Mouse (Mus musculus): ENCODE data around the gene Gm8122. TPM values are rescaled to one million over a fixed set of nuclear protein-coding genes. Genes with fewer than 3 reads are reported as not detected.
"Not testable (repeated sequence)": the region's sequence is repeated elsewhere in the genome, so short reads cannot be mapped to it uniquely, and the experiment has no call there.

Gm8122 gene
- total RNA-seq (2021), result not detected

DNA sequence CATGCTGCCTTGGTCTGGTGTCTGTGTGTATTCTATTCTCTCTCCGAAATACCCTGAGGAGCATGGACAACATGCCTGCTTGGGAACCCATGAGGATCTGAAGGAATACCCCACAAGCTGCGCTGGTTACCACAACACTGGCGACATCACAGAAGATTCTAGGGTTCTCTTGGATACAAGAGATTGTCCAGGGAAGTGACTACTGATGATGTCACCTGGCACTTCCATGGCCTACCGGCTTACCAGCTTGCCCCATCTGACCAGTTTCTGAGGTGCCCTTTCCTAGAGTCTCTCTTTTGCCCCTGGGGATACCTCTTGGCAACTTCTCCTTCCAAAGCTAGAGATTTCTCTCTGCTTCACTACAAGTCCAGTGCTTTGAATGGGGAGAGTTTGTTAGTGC lies at the start of gene Gm8122:
Gene Gm8122, minus strand, starts transcription at position 101 of the 400 bp plus-strand sequence.
- intact Hi-C loops (cut with DNase I); DNase-seq: not testable (repeated sequence)

DNA sequence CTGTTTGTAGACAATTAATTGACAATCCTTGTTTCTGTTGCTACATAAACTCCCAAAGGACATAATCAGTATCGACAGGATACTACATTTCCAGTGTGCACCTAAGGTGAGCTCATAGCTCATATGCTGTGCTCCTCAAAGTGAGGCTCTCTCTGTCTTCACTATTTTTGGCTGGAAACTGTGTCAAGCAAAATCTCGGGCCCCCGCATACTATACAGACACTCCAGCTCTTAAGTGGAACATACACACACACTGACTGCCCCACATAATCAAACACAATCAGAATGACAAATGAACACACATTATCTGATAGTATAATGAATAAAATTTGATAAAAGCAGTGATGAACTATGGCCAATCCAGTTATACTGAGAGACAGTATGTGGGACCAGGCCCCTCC lies 43.6 kb upstream of the Gm8122 start:
- intact Hi-C loops (cut with DNase I); DNase-seq: not testable (repeated sequence)

- DNase-seq; intact Hi-C loops (cut with DNase I): not testable (repeated sequence)
Measured at GRCm38 (mm10) chr14:43278146-43278545, 43.0 kb upstream of the Gm8122 start.

- intact Hi-C loops (cut with DNase I); DNase-seq: not testable (repeated sequence)
Measured at GRCm38 (mm10) chr14:43277468-43277867, 42.4 kb upstream of the Gm8122 start.

DNA sequence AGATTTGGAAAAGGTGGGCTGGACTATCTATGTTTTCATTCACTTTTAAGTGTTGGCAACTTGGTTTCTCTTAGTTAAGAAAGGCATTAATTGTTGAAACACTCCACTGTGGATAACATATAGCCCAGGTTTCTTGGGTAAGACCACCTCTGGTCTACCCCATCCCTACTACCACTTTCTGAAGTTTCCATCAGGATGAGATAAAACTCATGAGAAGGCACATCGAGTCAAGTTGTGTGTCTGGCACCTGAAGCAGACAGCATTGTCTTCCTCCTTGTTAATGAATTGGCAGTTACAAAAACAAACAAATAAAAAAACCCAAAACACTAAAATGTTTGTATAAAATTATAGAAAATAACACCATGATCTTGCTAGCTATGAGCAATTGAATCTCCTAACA lies 40.6 kb upstream of the Gm8122 start:
- DNase-seq; intact Hi-C loops (cut with DNase I): not testable (repeated sequence)

DNA sequence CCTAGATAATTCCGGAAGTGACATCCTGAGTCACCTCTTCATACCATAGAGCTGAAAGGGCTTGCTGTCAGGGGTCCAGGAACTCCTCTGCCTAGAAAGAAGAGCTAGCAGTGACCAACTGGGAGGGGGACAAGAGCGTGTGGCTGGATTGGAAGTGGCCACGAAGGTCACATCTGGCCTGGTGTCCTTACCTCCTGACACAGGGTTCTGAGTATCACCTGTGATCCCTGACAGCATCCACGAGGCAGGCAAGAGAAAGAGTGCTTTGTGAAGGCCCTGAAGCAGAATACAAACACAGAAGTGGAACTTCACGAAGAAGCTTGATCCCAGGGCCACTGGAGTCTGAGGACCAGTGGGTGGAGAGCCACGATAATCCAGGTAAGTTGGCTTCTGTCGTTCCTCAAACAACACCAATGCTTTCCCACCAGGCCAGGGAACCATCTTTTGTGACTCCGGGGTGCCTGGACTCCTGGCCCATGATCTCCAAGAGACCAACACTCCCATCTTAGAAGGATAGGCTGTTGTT lies 39.9 kb upstream of the Gm8122 start, which contains the start of gene Gm9732:
Gene Gm9732, plus strand, starts transcription at position 51 of the 526 bp plus-strand sequence.
- intact Hi-C loops (cut with DNase I), result not testable (repeated sequence)
- peak in 1 of 2 experiments; percentile 20 for DNase-seq

- intact Hi-C loops (cut with DNase I); DNase-seq: not testable (repeated sequence)
Measured at GRCm38 (mm10) chr14:43273161-43273560, 38.1 kb upstream of the Gm8122 start.

GRCm38 (mm10) chr14:43269211-43269610 lies 34.1 kb upstream of the Gm8122 start:
- intact Hi-C loops (cut with DNase I); DNase-seq: not testable (repeated sequence)

GRCm38 (mm10) chr14:43268521-43269084 lies 33.5 kb upstream of the Gm8122 start:
- intact Hi-C loops (cut with DNase I); DNase-seq: not testable (repeated sequence)

DNA sequence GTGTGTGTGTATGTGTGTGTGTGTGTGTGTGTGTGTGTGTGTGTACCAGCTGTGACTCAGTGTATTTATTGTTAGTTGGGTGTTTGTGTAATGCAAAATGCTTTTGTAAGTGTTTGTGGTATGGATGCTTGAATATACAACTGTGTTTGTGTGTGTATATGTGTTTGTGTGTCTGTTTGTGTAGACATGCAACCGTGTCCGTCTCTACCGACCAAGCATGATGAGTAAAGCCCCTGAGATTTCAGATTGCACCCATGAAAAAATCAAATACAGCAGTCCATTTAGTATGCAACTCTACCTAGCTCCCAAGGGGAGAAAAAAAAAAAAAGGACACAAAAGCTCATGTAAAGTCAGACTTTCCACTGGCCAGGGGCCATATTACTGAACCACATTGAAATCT lies 28.3 kb upstream of the Gm8122 start:
- DNase-seq; intact Hi-C loops (cut with DNase I): not testable (repeated sequence)

- DNase-seq; intact Hi-C loops (cut with DNase I): not testable (repeated sequence)
Measured at GRCm38 (mm10) chr14:43258349-43258748, 23.2 kb upstream of the Gm8122 start, which contains the start of gene Gm8126. Gene Gm8126 (plus strand): TSS chr14:43258649.

- intact Hi-C loops (cut with DNase I); DNase-seq: not testable (repeated sequence)
Measured at GRCm38 (mm10) chr14:43256511-43256910, 21.4 kb upstream of the Gm8122 start.

DNA sequence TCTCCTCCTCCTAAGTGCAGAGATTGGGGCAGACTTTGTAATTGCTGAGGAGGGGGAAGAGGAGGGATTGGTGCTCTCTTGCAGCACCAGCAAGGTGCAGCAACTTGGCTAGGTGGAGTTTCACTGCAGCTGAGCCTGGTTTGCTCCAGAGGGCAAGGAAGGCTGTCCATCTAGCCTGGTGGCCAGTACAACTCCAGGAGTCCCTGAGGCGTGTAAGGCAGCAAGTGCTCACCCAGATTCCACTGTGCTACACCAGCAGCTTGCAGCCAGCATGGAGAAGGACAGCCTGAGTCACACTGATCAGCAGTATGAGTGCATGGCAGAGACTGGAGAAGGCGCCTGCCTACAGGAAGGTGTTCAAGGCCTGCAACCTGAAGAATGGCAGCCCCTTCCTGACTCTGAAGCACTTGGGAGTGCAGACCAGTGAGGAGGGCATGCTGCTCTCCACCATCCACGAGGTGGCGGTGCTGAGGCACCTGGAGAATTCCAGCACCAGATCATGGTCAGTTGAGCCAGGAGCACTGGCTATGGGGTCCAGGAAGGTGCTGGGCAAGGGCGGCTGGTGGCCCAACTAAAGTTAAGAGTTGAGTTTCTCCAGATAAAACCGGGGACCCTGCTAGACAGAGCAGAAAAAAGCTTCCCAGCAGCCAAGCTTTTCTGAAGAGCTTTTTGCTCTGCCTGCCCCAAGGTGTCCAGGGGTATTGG lies 15.6 kb upstream of the Gm8122 start:
- DNase-seq; intact Hi-C loops (cut with DNase I): not testable (repeated sequence)

DNA sequence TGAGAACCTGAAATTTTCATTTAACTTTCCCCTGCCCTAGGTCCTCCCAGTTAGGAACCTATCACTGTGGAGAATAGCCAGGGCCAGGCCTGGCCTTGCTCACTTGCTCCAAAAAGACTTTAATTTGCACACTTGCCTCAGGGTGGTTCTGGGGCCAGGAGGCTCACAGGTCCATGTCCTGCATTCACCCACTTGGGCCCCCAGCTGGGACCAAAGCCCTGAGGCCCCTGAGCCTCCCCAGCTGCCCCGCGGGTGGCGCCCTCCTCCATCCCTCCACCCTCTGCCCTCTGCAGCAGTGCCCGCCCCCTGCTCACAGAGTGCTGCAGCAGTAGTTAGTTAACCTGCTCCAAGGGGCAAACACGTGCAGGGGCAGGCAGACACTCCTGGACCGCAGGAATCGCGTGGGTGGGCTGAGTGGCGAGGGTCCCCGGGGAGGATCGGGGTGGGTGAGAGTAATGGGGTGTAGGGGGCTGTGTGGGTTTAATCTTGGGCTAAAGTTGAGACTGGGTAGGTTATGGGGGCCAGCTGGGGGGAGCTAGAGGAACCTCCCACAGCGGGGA lies 14.6 kb upstream of the Gm8122 start:
- intact Hi-C loops (cut with DNase I); DNase-seq: not testable (repeated sequence)

DNA sequence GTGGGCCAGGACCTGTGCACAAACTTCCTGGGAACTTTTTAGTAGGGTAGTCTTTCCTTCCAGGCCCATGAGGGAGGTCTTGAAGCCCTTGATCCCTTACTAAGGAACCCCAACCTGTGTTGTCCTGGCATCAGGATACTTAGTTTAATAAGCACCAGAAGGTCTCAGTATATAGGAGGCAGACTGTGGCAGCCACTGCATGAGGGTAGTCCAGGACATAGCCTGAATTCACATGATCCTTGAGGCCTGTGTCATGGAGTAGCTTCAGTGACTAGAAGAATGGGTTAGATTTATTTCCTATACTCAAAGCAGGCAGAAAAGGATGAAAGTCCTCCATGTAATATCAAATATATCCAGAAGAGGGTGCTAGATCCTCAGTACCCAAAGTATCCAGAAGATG lies 2.7 kb upstream of the Gm8122 start:
- intact Hi-C loops (cut with DNase I); DNase-seq: not testable (repeated sequence)

Other genes starting within 250 kb of the Gm8122 start
- not detected for gene Gm8082, start 241.7 kb downstream of the Gm8122 start, total RNA-seq (2021)
- gene Gm10376, start 219.7 kb downstream of the Gm8122 start, total RNA-seq (2021), result not detected
- not detected for gene Gm8094, start 158.7 kb downstream of the Gm8122 start, total RNA-seq (2021)
- gene Gm8104, start 134.7 kb downstream of the Gm8122 start, total RNA-seq (2021), result not detected
- not detected for gene Gm7233, start 55.4 kb downstream of the Gm8122 start, total RNA-seq (2021)
- gene Gm8126, start 23.3 kb upstream of the Gm8122 start, total RNA-seq (2021), result not detected
- not detected for gene Gm9732, start 39.7 kb upstream of the Gm8122 start, total RNA-seq (2021)
- gene Gm8127, start 58.5 kb upstream of the Gm8122 start, total RNA-seq (2021), result not detected
- not detected for gene 1700001F09Rik, start 112.5 kb upstream of the Gm8122 start, total RNA-seq (2021)
- not detected for gene Gm8138, start 181.0 kb upstream of the Gm8122 start, total RNA-seq (2021)

Data from heart, postnatal 36 days (tissue).